Mouse (Mus musculus): ENCODE measurements around the gene Kif16b.

The Kif16b gene

DNA sequence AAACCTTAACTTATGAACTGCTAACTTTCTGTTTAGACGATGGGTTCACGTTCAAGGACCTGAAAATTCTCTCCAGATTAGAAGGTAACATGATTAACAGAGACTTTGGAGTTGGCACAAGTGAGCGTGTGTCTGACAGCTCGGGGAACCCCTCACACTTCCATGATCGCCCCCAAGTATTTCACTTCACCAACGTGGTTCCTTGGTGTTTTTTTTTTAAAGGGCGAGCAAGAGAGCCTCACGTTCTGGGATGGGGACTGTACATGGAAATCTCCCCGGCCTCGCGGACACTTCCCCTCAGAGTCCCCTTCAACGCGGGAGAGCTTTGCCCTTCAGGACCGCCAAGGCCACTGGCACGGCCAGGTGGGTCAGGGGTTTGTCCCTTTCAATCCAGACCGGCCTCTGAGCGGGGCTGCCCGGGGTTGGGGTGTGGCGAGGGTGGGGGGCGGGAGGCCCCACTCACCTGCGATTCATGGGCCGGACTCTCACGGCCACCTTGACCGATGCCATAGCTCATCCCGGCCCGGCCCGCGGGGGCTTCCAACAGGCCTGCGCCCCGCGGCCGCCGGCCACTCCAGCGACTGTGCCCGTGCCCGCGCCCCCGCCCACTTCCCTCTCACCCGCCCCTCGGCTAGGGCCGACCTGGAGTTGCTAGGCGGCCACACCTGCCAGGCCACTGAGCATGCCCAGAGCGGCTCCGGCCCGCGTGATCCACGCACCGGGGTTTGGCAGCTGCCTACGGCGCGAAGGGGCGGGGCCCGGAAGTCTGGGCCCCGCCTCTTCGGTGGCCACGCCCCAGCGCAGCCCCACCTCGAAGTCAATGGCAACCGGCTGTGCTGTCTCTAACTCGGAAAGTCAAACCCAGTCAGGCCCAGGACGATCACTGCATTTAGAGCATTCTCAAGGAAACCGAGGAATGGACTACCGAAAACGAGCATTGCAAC, at the start of gene Kif16b:
Gene Kif16b, minus strand, starts transcription at position 670 of the 944 bp plus-strand sequence.
- DNase-seq (ENCODE audit: low read depth, low spot score) = peak; percentile 76

DNA sequence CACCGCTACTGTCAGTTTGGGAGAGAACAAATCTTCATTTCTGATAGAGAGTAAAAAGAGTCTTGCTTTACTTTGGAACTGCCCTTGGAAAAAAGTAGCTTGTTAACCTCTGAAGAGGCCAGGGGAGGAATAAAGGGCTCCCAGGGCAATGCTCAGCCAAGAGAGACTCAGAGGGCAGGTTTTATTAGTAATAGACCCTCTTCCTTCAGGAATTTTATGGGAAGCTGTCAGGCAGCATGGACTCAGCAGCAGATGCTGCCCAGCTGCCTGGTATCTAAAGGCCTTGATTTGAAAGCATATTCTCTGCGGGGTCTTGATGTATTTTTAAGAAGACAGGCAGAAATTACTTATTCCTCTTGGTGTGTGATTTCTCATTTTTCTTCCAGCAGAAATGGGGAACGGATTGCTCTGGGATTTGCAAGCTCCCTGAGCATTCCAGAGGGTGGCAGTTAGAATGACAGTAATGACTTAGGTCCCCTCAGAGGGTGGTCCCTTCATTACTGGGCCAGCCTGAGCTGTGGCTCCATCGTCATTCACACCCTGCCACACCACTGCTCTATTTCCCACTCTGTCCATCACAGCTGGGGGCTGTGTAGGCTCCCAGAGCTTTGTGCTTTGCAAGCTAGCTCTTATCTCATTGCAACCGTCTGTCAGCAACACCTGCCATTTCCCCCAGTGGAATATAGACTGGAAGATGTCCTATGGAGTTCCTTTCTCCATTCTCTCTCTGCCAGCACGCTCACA, 39.7 kb upstream of the Kif16b start:
- no peak for DNase-seq (ENCODE audit: low read depth, low spot score)

DNA sequence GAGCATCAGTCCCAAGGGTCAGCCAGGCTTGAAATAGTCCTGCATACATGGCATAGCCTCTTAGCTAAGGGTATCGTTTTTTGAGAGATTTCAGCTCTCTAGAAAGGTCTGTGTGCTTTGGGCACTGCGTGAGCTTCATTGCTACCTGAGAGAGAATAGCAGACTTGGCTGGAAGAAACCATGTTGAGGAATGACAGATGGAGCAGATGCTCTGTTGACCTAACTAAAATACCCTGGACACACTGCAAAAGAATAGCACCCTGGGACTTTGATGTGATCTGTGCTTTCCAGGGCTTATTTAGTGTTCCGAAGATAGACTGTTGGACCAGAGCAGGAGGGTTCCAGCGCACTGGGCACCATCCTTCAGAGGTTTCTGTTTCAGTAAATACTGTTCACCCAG, 29.1 kb upstream of the Kif16b start:
- no peak for DNase-seq (ENCODE audit: low read depth, low spot score)

- no peak for DNase-seq (ENCODE audit: low read depth, low spot score)
These were observed 28.1 kb upstream of the Kif16b start for GRCm38 (mm10) chr2:142929226-142930112.

- no peak for DNase-seq (ENCODE audit: low read depth, low spot score)
These were observed 9.6 kb upstream of the Kif16b start for GRCm38 (mm10) chr2:142910808-142911388.

DNA sequence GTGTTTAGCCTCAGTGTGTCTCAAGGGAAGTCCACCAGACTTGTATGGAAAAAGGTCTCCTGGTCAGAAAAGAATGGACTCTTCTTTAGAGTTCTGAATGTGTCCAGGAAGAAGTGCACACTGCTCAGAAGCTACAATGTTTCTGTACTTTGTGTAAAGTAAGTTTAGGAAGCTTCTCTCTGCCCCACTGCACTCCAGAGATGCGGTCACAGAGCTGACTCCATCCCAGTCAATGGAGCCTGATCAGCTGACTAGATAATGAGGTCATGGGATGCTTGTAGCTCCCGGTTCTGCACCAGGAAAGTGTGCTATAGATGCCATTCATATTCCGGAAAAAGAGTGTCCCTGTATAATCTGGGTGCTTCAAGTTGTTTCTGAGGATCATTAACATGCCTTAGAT, 7.9 kb upstream of the Kif16b start:
- no peak for DNase-seq (ENCODE audit: low read depth, low spot score)

DNA sequence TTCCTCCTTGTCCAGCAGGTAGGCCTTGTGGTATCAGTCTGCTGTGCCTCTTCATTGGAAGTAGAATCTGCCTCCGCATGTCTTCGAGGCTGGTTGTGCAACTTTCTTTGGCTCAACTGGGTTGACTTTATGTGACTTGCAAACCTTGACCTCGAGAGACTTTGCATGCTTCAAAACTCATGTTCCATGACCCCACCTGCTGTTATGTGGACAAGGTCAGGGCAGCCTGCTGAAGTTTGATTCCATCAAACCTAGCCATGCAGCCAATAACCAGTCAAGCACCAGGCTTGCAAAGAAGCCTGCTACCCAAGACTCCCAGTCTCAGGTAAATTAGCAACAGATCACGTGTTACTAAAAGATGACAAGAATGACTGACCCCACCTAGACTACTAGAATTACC, 5.7 kb upstream of the Kif16b start:
- DNase-seq (ENCODE audit: low read depth, low spot score) = no peak

DNA sequence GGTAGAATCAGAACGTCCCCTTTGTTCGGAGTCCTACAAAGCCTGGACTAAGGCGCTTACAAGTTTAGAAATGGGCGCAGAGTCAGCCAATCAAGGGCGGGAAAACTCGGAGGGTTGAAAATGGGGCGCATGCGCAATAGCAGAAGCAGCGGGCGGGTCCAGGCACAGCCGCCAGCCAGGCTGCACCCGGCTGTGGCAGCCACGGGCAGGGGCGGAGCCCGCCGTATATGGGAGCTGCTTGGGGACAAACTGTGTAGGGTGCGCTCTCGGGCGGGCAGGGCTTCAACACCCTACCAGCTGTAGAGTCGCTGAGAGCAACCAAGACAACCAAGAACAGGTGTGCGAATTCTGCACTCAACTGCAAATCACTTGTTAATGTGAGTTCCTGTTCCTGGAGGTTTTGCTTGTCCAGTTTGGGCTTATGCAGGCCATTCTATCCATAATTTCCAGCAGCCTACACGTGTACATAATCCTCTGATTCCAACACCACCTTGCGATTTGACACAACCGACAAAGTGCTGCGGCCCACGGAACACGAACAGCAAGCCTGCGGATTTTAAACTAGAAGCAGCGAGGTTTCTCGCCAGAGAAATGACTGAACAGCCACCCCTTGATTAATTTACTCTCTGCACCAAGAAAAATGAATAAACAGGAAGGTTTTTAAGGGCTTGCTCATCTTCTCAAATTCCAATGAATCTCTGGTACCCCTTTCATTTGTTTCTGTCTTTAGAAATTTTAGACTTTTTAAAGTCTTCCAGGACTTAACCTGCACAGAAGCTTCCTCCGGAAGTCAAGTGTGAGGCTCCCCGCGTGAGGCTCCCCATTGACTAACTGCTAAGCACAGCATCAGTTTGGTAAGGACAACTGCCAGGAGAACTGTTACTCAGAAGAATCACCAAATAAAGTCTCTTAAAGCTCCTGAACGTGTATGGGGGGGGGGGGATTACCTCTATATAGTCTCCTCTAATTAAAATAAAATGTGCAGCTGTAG, 1.9 kb upstream of the Kif16b start:
- DNase-seq (ENCODE audit: low read depth, low spot score) = peak; percentile 86

DNA sequence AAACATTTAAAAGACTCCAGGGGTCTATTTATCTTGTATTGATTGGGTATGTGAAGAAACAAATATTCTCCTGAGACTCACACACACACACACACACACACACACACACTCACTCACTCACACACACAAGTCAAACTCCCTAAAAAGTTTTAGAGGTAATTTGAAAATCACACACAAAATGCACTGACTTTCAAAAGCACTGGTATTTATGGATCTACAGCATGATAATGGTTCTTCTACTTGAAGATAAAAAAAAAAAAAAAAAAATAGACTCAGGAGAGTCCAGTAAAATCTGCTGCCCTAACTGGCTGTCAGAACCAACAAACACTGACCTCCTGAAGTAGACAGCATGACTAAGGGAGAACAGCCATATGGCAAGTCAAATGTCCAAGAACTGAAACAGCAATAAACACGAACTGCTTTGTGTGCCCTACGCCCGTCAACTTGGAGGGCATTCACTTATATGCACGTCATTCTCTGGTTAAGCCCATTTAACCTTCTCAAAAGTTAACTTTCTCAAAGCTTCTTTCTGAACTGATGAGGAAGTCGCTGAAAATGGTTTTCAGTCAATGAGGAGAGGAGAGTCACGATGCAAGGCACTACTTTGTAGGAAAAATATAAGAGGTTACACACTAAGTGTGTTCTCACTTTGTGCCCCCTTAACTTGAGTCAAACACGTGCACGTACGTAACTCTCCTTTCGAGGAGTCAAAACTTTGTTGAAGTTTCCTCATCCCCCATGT, 1.0 kb downstream of the Kif16b start:
- no peak for DNase-seq (ENCODE audit: low read depth, low spot score)

DNA sequence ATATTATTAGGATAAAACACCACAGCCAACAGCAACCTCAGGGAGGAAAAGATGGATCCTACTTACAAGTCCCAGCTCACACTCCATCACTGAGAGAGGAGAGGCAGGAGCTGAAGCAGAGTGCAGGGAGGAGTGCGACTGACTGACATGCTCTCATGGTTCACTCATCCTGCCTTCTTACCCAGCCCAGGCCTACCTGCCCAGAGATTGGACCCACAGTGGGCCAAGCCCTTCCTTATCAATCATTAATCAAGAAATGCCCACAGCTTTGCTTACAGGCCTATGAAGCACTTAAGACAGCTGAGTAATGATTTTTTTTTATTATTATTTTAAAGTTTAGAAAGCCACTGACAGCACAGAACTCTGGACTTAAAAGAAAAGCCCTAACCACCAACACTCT, 7.6 kb downstream of the Kif16b start:
- DNase-seq (ENCODE audit: low read depth, low spot score) = no peak

- DNase-seq (ENCODE audit: low read depth, low spot score) = no peak
These were observed 10.0 kb downstream of the Kif16b start for GRCm38 (mm10) chr2:142891283-142891682.

DNA sequence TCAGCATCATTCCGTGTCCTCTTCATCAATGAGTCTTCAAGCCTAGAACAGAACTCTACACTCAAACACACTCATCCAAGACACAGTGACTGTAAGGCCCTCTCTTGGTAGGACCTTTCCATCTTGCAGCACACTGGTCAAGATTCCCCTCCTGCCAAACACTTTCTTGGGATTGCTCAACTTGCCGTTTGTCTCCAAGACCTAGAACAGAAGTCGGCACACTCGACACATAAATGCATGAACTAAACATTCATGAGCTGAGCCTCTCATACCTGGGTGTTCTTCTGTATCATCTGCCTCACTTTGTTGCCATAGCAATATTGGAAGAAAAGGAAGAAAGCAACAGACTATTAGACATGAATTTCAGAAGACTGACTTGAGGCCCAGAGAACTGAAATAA, 16.9 kb downstream of the Kif16b start:
- DNase-seq (ENCODE audit: low read depth, low spot score) = no peak

GRCm38 (mm10) chr2:142883625-142883994, 17.7 kb downstream of the Kif16b start:
- no peak for DNase-seq (ENCODE audit: low read depth, low spot score)

GRCm38 (mm10) chr2:142882871-142883624, 18.3 kb downstream of the Kif16b start:
- DNase-seq (ENCODE audit: low read depth, low spot score) = no peak

GRCm38 (mm10) chr2:142882466-142882865, 18.9 kb downstream of the Kif16b start:
- no peak for DNase-seq (ENCODE audit: low read depth, low spot score)

DNA sequence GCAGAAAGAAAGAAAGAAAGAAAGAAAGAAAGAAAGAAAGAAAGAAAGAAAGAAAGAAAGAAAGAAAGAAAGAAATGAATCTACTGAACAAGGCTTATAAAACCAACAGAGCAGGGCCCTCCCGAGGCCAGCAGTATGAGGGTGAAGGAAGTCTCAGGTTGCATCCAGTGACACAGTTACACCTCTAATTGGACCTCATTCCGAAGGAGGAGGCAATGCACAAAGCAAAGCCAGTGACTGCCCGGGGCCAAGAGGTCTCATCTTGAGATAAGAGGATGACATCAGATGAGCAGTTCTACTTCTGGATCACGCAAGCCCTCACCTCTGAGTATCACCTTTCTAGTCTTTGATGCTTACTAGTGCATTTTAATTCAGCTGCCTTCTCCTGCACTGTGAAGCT, 20.2 kb downstream of the Kif16b start:
- DNase-seq (ENCODE audit: low read depth, low spot score) = no peak

GRCm38 (mm10) chr2:142879257-142879818, 22.0 kb downstream of the Kif16b start:
- DNase-seq (ENCODE audit: low read depth, low spot score) = no peak

- no peak for DNase-seq (ENCODE audit: low read depth, low spot score)
These were observed 24.7 kb downstream of the Kif16b start for GRCm38 (mm10) chr2:142876636-142877035.

All from c-Kit-negative CD71-positive TER-119-positive erythroid progenitor cells, embryonic 14.5 days (primary cell).